Mouse (Mus musculus) myocyte (in vitro differentiated cells): ENCODE measurements around the gene Nxpe4. TPM values are rescaled to one million over a fixed set of nuclear protein-coding genes. Genes with fewer than 3 reads are reported as not detected.
"Not testable (repeated sequence)": the region's sequence is repeated elsewhere in the genome, so short reads cannot be mapped to it uniquely, and the experiment has no call there.

Source experiments
- H3K27me3 ChIP-seq: one replicate; pipeline ENCODE4 v1.6.1; 2011; ENCODE audit not compliant: control insufficient read depth, insufficient read depth, insufficient read length
- H3K36me3 ChIP-seq: one replicate; pipeline ENCODE4 v1.6.1; 2011; ENCODE audit not compliant: control insufficient read depth, insufficient read depth
- H3K4me2 ChIP-seq: one replicate; pipeline ENCODE4 v1.6.1; 2011; ENCODE audit warnings: low read depth, control low read depth
- H3K4me3 ChIP-seq: one replicate; pipeline ENCODE4 v1.5.1; 2011; ENCODE audit warnings: mild to moderate bottlenecking, control low read depth, moderate library complexity
- H3K79me2 ChIP-seq: one replicate; pipeline ENCODE4 v1.6.1; 2011; ENCODE audit not compliant: control insufficient read depth, insufficient read depth
- H3ac ChIP-seq: one replicate; pipeline ENCODE4 v1.6.1; 2011; ENCODE audit not compliant: control insufficient read depth, insufficient read length
- CEBPB ChIP-seq: IDR thresholded peaks from 2 replicates; pipeline ENCODE4 v1.6.1; 2011; ENCODE audit warnings: mild to moderate bottlenecking, moderate library complexity; ENCODE audit not compliant: poor library complexity, insufficient read depth, severe bottlenecking
- E2F4 ChIP-seq: IDR thresholded peaks from one replicate; pipeline ENCODE4 v1.6.1; 2011; ENCODE audit warnings: mild to moderate bottlenecking, control low read depth, moderate library complexity; ENCODE audit not compliant: insufficient read depth
- MAX ChIP-seq: IDR thresholded peaks from one replicate; pipeline ENCODE4 v1.6.1; 2011; ENCODE audit warnings: low read depth, mild to moderate bottlenecking, control low read depth
- MYOD1 ChIP-seq, 3 experiments: IDR thresholded peaks; one replicate each; pipeline ENCODE4 v1.6.1; 2011; ENCODE audit warnings: control low read depth in 2 of 3, low read depth in 2 of 3, mild to moderate bottlenecking in 2 of 3, moderate library complexity in 1 of 3; ENCODE audit not compliant: insufficient read length in 2 of 3, control insufficient read depth in 1 of 3
- MYOG ChIP-seq, 3 experiments: IDR thresholded peaks; one replicate each; pipeline ENCODE4 v1.6.1; 2011; ENCODE audit warnings: control low read depth in 2 of 3, low read depth in 2 of 3, mild to moderate bottlenecking in 2 of 3; ENCODE audit not compliant: insufficient read length in 2 of 3, control insufficient read depth in 1 of 3, insufficient read depth in 1 of 3
- POLR2A ChIP-seq: IDR thresholded peaks from one replicate; pipeline ENCODE4 v1.6.1; 2011; ENCODE audit warnings: low read depth, mild to moderate bottlenecking, control low read depth, moderate library complexity; ENCODE audit not compliant: insufficient read length
- POLR2AphosphoS2 ChIP-seq: IDR thresholded peaks from one replicate; pipeline ENCODE4 v1.6.1; 2011; ENCODE audit warnings: low read depth, control low read depth; ENCODE audit not compliant: insufficient read length
- REST ChIP-seq: IDR thresholded peaks from one replicate; pipeline ENCODE4 v1.6.1; 2011; ENCODE audit warnings: mild to moderate bottlenecking, control low read depth, moderate library complexity; ENCODE audit not compliant: insufficient read depth, insufficient read length
- SRF ChIP-seq: IDR thresholded peaks from one replicate; pipeline ENCODE4 v1.6.1; 2011; ENCODE audit warnings: low read depth; ENCODE audit not compliant: control insufficient read depth, insufficient read length
- TCF12 ChIP-seq: IDR thresholded peaks from one replicate; pipeline ENCODE4 v1.6.1; 2011; ENCODE audit warnings: mild to moderate bottlenecking, control low read depth; ENCODE audit not compliant: poor library complexity, insufficient read depth, severe bottlenecking
- TCF3 ChIP-seq: IDR thresholded peaks from one replicate; pipeline ENCODE4 v1.6.1; 2011; ENCODE audit warnings: low read depth, control low read depth; ENCODE audit not compliant: insufficient read length
- USF1 ChIP-seq: IDR thresholded peaks from one replicate; pipeline ENCODE4 v1.6.1; 2011; ENCODE audit warnings: low read depth, mild to moderate bottlenecking, control low read depth, moderate library complexity
- polyA plus RNA-seq: library from polyadenylated mRNA; unstranded; fragments of >200 nt; fragmentation: generic; extraction: Trizol; gene quantifications from one replicate; pipeline ENCODE4 v1.2.1, GENCODE M21; 2012; ENCODE audit warnings: missing spikeins

The Nxpe4 gene
- polyA plus RNA-seq, 1 experiment, result 0.10 TPM

DNA sequence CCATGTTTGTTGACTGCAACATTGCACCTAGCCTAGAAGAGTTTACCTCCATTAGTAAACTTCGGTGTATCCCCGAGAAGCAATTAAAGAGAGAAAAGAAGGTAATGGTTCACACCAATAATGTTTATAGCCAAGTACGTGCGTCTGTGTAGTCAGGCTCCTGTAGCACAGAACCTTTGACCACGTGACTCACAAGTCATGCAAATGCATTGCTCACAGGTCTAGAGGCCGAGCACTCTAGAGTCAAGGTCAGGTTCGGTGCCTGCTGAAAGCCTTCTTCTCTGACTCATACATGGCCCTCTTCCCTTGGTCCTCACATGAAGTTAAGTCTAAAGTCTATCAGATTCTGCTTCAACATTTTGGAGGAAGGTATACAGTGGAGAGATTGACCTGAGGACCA, 137.2 kb downstream of the Nxpe4 start:
- no peaks in the 10 kb centered on the region for H3K36me3 ChIP-seq
- no peak overlapping the region for H3ac ChIP-seq
- no peak for TF ChIP-seq MYOD1 (IDR thresholded peaks at IDR 0.05; ENCODE audit: control insufficient read depth in 1 of 3, insufficient read length in 2 of 3, low read depth in 2 of 3)
- no peak for TF ChIP-seq TCF12
- no peak for TF ChIP-seq SRF
- TF ChIP-seq POLR2AphosphoS2, result no peak
- TF ChIP-seq CEBPB, result no peak
- TF ChIP-seq MYOG (IDR thresholded peaks at IDR 0.05; ENCODE audit: control insufficient read depth in 1 of 3, insufficient read depth in 1 of 3, insufficient read length in 2 of 3, low read depth in 2 of 3), result no peak
- TF ChIP-seq TCF3, result no peak
- no peak for TF ChIP-seq USF1
- no peak for TF ChIP-seq MAX
- no peak overlapping the region for H3K4me3 ChIP-seq
- no peaks in the 10 kb centered on the region for H3K27me3 ChIP-seq
- no peak overlapping the region for H3K4me2 ChIP-seq
- H3K79me2 ChIP-seq, result no peaks in the 10 kb centered on the region

DNA sequence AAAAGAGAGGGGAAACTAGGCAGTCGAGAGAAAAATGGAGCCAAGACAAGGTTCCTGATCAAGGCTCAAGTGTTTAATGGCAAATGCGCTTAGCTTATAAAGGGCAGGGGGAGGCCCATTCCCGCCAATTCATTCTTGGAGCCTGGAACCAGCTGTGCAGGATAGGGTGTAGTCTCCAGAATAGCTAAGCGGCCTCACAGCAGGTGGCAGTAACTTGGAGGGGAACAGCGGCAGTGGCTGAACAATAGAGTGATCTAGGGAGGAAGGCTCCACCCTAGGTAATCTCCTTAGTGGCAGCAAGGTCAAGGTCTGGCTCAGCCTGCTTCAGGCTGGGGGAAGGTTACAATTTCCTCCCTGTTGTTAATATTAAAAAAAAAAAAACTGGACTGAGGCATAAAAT, 141.7 kb downstream of the Nxpe4 start:
- H3K4me2 ChIP-seq, H3K79me2 ChIP-seq, H3K4me3 ChIP-seq, H3K36me3 ChIP-seq, H3ac ChIP-seq, H3K27me3 ChIP-seq: not testable (repeated sequence)

DNA sequence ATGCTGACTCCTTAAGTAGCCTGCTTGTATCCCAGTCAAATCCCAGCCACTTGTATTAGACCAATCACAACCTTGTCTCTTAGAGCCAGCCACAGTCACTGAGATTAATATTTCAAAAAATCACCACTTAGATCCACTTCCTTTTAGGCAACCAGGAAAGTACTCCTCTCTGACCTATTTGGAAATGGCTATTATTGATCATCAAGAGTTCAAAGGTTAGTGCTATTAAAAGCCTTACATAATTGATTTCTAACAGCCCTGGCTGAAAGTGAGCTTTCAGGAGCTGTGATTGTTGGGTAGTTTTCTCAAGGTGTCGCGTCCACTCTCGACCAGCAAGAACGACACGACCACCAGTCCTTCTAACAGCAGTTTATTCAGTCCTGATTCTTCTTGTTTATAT, 149.4 kb downstream of the Nxpe4 start:
- Histone ChIP-seq H3K27me3 (no peaks in the 10 kb centered on the region), H3K36me3 (no peaks in the 10 kb centered on the region), H3K4me3 (no peak overlapping the region), H3K79me2 (no peaks in the 10 kb centered on the region), H3K4me2 (no peak overlapping the region), H3ac (no peak overlapping the region)
- TF ChIP-seq SRF (no peak), CEBPB (no peak), POLR2A (no peak), USF1 (no peak), TCF3 (no peak), MYOD1 (IDR thresholded peaks at IDR 0.05; ENCODE audit: control insufficient read depth in 1 of 3, insufficient read length in 2 of 3, low read depth in 2 of 3) (no peak), MYOG (IDR thresholded peaks at IDR 0.05; ENCODE audit: control insufficient read depth in 1 of 3, insufficient read depth in 1 of 3, insufficient read length in 2 of 3, low read depth in 2 of 3) (no peak), REST (no peak), TCF12 (no peak), MAX (no peak), POLR2AphosphoS2 (no peak), E2F4 (no peak)

DNA sequence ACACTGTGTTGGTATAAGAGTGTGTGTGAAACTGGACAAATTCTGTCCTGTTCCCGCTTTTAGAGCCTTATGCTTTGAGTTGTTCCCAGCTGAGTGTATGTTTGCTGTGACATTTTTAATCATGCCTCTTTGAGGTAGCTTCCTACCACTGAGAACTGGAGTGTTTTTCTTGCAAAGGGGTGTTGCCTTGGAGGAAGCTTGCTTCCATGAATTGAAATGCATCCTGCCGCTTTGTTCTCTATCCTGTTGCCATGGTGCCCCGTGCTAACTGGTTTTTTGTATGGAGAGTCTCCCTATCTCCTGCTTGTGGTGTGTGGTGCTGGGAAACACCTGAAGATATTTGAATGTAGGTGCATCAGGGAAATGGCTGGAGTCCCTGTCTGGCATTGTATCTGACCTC, 152.4 kb downstream of the Nxpe4 start:
- no peak overlapping the region for H3ac ChIP-seq
- H3K27me3 ChIP-seq, result no peaks in the 10 kb centered on the region
- no peak overlapping the region for H3K4me2 ChIP-seq
- no peak overlapping the region for H3K4me3 ChIP-seq
- no peaks in the 10 kb centered on the region for H3K36me3 ChIP-seq
- no peaks in the 10 kb centered on the region for H3K79me2 ChIP-seq
- TF ChIP-seq MYOG (IDR thresholded peaks at IDR 0.05; ENCODE audit: control insufficient read depth in 1 of 3, insufficient read depth in 1 of 3, insufficient read length in 2 of 3, low read depth in 2 of 3) (no peak), CEBPB (no peak), E2F4 (no peak), MAX (no peak), SRF (no peak), POLR2A (no peak), TCF3 (no peak), REST (no peak), POLR2AphosphoS2 (no peak), MYOD1 (IDR thresholded peaks at IDR 0.05; ENCODE audit: control insufficient read depth in 1 of 3, insufficient read length in 2 of 3, low read depth in 2 of 3) (no peak), USF1 (no peak), TCF12 (no peak)

DNA sequence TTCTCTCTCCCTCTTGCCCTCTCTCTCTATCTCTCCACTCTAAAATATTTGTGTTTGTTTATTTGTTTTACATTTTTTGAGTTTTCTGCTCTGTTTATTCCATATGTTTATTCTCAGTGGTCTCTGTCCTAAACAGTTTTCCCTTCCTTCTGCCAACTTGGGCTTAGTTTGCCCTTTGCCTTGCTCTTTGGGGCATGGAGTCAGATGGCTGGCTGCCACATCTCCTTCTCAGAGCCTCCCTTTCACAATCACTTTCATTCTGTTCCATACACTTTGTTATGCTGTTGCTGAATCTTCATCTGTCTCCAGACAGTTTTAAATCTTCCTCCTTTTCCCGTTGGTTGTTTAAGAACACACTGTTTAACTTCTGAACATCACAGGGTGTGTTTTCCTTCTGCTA, 154.0 kb downstream of the Nxpe4 start:
- TF ChIP-seq MYOD1 (IDR thresholded peaks at IDR 0.05; ENCODE audit: control insufficient read depth in 1 of 3, insufficient read length in 2 of 3, low read depth in 2 of 3) (no peak), MAX (no peak), POLR2A (no peak), E2F4 (no peak), POLR2AphosphoS2 (no peak), TCF3 (no peak), MYOG (IDR thresholded peaks at IDR 0.05; ENCODE audit: control insufficient read depth in 1 of 3, insufficient read depth in 1 of 3, insufficient read length in 2 of 3, low read depth in 2 of 3) (no peak), REST (no peak), TCF12 (no peak), SRF (no peak), USF1 (no peak), CEBPB (no peak)
- Histone ChIP-seq H3K79me2 (no peaks in the 10 kb centered on the region), H3K27me3 (no peaks in the 10 kb centered on the region), H3ac (no peak overlapping the region), H3K4me3 (no peak overlapping the region), H3K4me2 (no peak overlapping the region), H3K36me3 (no peaks in the 10 kb centered on the region)
